Mouse (Mus musculus) myocyte (in vitro differentiated cells): ENCODE results near the gene Cdh20. TPM values are rescaled to one million over a fixed set of nuclear protein-coding genes. Genes with fewer than 3 reads are reported as not detected.

ENCODE experiments used
- H3K27me3 ChIP-seq: one replicate; pipeline ENCODE4 v1.6.1; 2011; ENCODE audit not compliant: control insufficient read depth, insufficient read depth, insufficient read length
- H3K36me3 ChIP-seq: one replicate; pipeline ENCODE4 v1.6.1; 2011; ENCODE audit not compliant: control insufficient read depth, insufficient read depth
- H3K4me2 ChIP-seq: one replicate; pipeline ENCODE4 v1.6.1; 2011; ENCODE audit warnings: low read depth, control low read depth
- H3K4me3 ChIP-seq: one replicate; pipeline ENCODE4 v1.5.1; 2011; ENCODE audit warnings: mild to moderate bottlenecking, control low read depth, moderate library complexity
- H3K79me2 ChIP-seq: one replicate; pipeline ENCODE4 v1.6.1; 2011; ENCODE audit not compliant: control insufficient read depth, insufficient read depth
- H3ac ChIP-seq: one replicate; pipeline ENCODE4 v1.6.1; 2011; ENCODE audit not compliant: control insufficient read depth, insufficient read length
- CEBPB ChIP-seq: IDR thresholded peaks from 2 replicates; pipeline ENCODE4 v1.6.1; 2011; ENCODE audit warnings: mild to moderate bottlenecking, moderate library complexity; ENCODE audit not compliant: poor library complexity, insufficient read depth, severe bottlenecking
- E2F4 ChIP-seq: IDR thresholded peaks from one replicate; pipeline ENCODE4 v1.6.1; 2011; ENCODE audit warnings: mild to moderate bottlenecking, control low read depth, moderate library complexity; ENCODE audit not compliant: insufficient read depth
- MAX ChIP-seq: IDR thresholded peaks from one replicate; pipeline ENCODE4 v1.6.1; 2011; ENCODE audit warnings: low read depth, mild to moderate bottlenecking, control low read depth
- MYOD1 ChIP-seq, 3 experiments: IDR thresholded peaks; one replicate each; pipeline ENCODE4 v1.6.1; 2011; ENCODE audit warnings: control low read depth in 2 of 3, low read depth in 2 of 3, mild to moderate bottlenecking in 2 of 3, moderate library complexity in 1 of 3; ENCODE audit not compliant: insufficient read length in 2 of 3, control insufficient read depth in 1 of 3
- MYOG ChIP-seq, 3 experiments: IDR thresholded peaks; one replicate each; pipeline ENCODE4 v1.6.1; 2011; ENCODE audit warnings: control low read depth in 2 of 3, low read depth in 2 of 3, mild to moderate bottlenecking in 2 of 3; ENCODE audit not compliant: insufficient read length in 2 of 3, control insufficient read depth in 1 of 3, insufficient read depth in 1 of 3
- POLR2A ChIP-seq: IDR thresholded peaks from one replicate; pipeline ENCODE4 v1.6.1; 2011; ENCODE audit warnings: low read depth, mild to moderate bottlenecking, control low read depth, moderate library complexity; ENCODE audit not compliant: insufficient read length
- POLR2AphosphoS2 ChIP-seq: IDR thresholded peaks from one replicate; pipeline ENCODE4 v1.6.1; 2011; ENCODE audit warnings: low read depth, control low read depth; ENCODE audit not compliant: insufficient read length
- REST ChIP-seq: IDR thresholded peaks from one replicate; pipeline ENCODE4 v1.6.1; 2011; ENCODE audit warnings: mild to moderate bottlenecking, control low read depth, moderate library complexity; ENCODE audit not compliant: insufficient read depth, insufficient read length
- SRF ChIP-seq: IDR thresholded peaks from one replicate; pipeline ENCODE4 v1.6.1; 2011; ENCODE audit warnings: low read depth; ENCODE audit not compliant: control insufficient read depth, insufficient read length
- TCF12 ChIP-seq: IDR thresholded peaks from one replicate; pipeline ENCODE4 v1.6.1; 2011; ENCODE audit warnings: mild to moderate bottlenecking, control low read depth; ENCODE audit not compliant: poor library complexity, insufficient read depth, severe bottlenecking
- TCF3 ChIP-seq: IDR thresholded peaks from one replicate; pipeline ENCODE4 v1.6.1; 2011; ENCODE audit warnings: low read depth, control low read depth; ENCODE audit not compliant: insufficient read length
- USF1 ChIP-seq: IDR thresholded peaks from one replicate; pipeline ENCODE4 v1.6.1; 2011; ENCODE audit warnings: low read depth, mild to moderate bottlenecking, control low read depth, moderate library complexity
- polyA plus RNA-seq: library from polyadenylated mRNA; unstranded; fragments of >200 nt; fragmentation: generic; extraction: Trizol; gene quantifications from one replicate; pipeline ENCODE4 v1.2.1, GENCODE M21; 2012; ENCODE audit warnings: missing spikeins

Gene Cdh20
- polyA plus RNA-seq, 1 experiment = 0.01 TPM

DNA sequence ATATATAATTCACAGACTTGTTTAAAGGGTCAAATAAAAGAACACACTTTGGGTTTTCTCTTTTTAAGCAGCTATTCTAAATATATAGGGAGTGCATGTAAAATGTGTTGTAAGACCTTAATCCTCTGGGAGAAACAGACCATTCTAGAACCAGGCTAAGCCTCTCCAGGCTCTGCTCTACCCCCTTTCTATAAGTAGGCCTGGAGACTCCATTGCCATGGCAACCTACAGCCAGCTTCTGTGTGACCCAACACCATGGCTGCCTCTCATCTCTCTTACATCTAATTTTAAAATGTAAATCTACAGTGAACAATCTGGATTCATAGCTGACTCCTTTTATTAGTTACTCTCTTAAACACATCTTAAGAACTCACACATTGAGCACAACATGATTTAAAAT is 133.5 kb downstream of the Cdh20 start:
- no peak for TF ChIP-seq POLR2A
- no peak for TF ChIP-seq POLR2AphosphoS2
- TF ChIP-seq REST = no peak
- TF ChIP-seq MYOG (IDR thresholded peaks at IDR 0.05; ENCODE audit: control insufficient read depth in 1 of 3, insufficient read depth in 1 of 3, insufficient read length in 2 of 3, low read depth in 2 of 3) = no peak
- TF ChIP-seq MYOD1 (IDR thresholded peaks at IDR 0.05; ENCODE audit: control insufficient read depth in 1 of 3, insufficient read length in 2 of 3, low read depth in 2 of 3) = no peak
- TF ChIP-seq CEBPB = no peak
- TF ChIP-seq SRF = no peak
- no peak for TF ChIP-seq USF1
- no peak for TF ChIP-seq MAX
- no peak for TF ChIP-seq TCF12
- no peak for TF ChIP-seq TCF3
- TF ChIP-seq E2F4 = no peak
- Histone ChIP-seq H3K36me3 (no peaks in the 10 kb centered on the region), H3K4me3 (no peak overlapping the region), H3K79me2 (no peaks in the 10 kb centered on the region), H3K4me2 (no peak overlapping the region), H3ac (no peak overlapping the region), H3K27me3 (no peaks in the 10 kb centered on the region)

GRCm38 (mm10) chr1:104903409-104903808 is 135.1 kb downstream of the Cdh20 start:
- TF ChIP-seq POLR2A (no peak), POLR2AphosphoS2 (no peak), MAX (no peak), TCF12 (no peak), MYOD1 (IDR thresholded peaks at IDR 0.05; ENCODE audit: control insufficient read depth in 1 of 3, insufficient read length in 2 of 3, low read depth in 2 of 3) (no peak)
- Histone ChIP-seq H3K4me2 (no peak overlapping the region), H3K4me3 (no peak overlapping the region), H3K79me2 (no peaks in the 10 kb centered on the region), H3K27me3 (no peaks in the 10 kb centered on the region), H3ac (no peak overlapping the region), H3K36me3 (no peaks in the 10 kb centered on the region)

DNA sequence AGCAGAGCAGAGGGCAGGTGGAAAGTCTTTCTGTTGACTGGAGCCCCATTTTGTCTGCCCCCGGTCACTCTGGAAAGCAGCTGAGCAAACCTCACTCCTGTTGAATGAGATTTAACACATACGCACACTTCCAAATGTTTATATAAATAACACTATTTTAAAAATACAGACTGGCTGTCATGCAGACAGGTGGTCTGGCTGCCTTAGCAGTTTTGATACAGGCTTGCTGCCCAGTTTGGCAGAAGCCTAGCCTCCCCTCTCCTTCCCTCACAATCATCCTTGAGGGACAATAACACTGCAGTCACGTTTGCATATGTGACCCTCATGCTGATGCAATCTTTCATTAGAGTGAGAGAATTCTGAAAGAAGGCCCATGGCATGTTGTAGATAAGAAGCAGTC is 144.1 kb downstream of the Cdh20 start:
- Histone ChIP-seq H3K4me3 (no peak overlapping the region), H3K79me2 (no peaks in the 10 kb centered on the region), H3K4me2 (no peak overlapping the region), H3ac (no peak overlapping the region), H3K27me3 (no peaks in the 10 kb centered on the region), H3K36me3 (no peaks in the 10 kb centered on the region)
- TF ChIP-seq TCF12 = no peak
- TF ChIP-seq CEBPB = no peak
- no peak for TF ChIP-seq MYOG (IDR thresholded peaks at IDR 0.05; ENCODE audit: control insufficient read depth in 1 of 3, insufficient read depth in 1 of 3, insufficient read length in 2 of 3, low read depth in 2 of 3)
- no peak for TF ChIP-seq POLR2A
- TF ChIP-seq USF1 = no peak
- TF ChIP-seq TCF3 = no peak
- TF ChIP-seq E2F4 = no peak
- TF ChIP-seq POLR2AphosphoS2 = no peak
- no peak for TF ChIP-seq MAX
- no peak for TF ChIP-seq REST
- TF ChIP-seq MYOD1 (IDR thresholded peaks at IDR 0.05; ENCODE audit: control insufficient read depth in 1 of 3, insufficient read length in 2 of 3, low read depth in 2 of 3) = no peak
- no peak for TF ChIP-seq SRF

DNA sequence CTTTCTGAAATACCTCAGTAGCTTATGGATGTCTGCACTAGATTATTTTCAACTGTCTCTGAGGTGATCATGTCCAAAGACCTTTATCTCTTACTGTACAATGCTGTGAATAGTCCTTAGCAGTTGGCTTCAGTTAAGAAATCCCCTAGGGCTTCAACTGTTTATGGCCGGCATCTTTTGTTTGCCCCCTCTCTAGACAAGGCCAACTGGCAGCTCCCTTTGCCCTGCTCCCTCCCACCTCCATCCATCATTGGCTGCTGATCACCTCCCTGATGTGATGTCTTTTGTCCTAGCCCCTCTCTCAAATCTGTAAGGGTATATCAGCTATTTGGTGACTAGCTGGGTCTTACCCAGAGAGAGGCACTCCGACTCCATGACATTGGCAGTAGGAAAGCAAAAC is 148.2 kb downstream of the Cdh20 start:
- no peaks in the 10 kb centered on the region for H3K79me2 ChIP-seq
- no peaks in the 10 kb centered on the region for H3K27me3 ChIP-seq
- no peaks in the 10 kb centered on the region for H3K36me3 ChIP-seq
- TF ChIP-seq MYOD1 (IDR thresholded peaks at IDR 0.05; ENCODE audit: control insufficient read depth in 1 of 3, insufficient read length in 2 of 3, low read depth in 2 of 3) (no peak), REST (no peak), E2F4 (no peak), MYOG (IDR thresholded peaks at IDR 0.05; ENCODE audit: control insufficient read depth in 1 of 3, insufficient read depth in 1 of 3, insufficient read length in 2 of 3, low read depth in 2 of 3) (no peak), POLR2A (no peak), SRF (no peak), TCF12 (no peak), USF1 (no peak), CEBPB (no peak), POLR2AphosphoS2 (no peak), MAX (no peak), TCF3 (no peak)
- H3ac ChIP-seq = no peak overlapping the region
- no peak overlapping the region for H3K4me3 ChIP-seq
- H3K4me2 ChIP-seq = no peak overlapping the region

DNA sequence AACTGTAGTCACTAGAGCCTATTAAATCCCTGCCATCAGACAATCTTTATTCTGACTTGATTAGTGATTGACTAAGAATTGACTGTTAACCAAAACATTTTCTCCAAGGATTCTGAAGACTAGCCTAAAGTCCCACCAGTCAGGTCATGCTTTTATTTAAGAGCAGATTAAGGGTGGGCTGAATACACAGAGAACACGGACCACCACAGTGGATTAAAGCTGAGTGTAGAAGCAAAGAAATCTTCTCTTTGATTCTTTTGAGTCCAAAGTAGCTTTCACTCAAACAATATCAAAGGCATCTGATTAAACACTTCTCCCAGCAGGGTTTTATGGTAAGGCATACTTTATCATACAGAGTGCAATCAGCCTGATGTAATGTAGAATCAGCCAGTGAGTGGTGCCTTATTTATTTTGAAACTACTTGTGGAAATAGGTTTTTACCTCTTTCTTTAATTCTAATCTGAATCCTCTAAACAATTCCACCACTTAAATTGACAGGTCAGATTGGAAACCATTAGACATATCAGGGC is 149.0 kb downstream of the Cdh20 start:
- no peak overlapping the region for H3K4me3 ChIP-seq
- H3K79me2 ChIP-seq = no peaks in the 10 kb centered on the region
- no peak overlapping the region for H3K4me2 ChIP-seq
- no peak overlapping the region for H3ac ChIP-seq
- no peaks in the 10 kb centered on the region for H3K27me3 ChIP-seq
- TF ChIP-seq TCF12 (no peak), USF1 (no peak), MYOD1 (IDR thresholded peaks at IDR 0.05; ENCODE audit: control insufficient read depth in 1 of 3, insufficient read length in 2 of 3, low read depth in 2 of 3) (no peak), E2F4 (no peak), POLR2AphosphoS2 (no peak), CEBPB (no peak), TCF3 (no peak), POLR2A (no peak), MYOG (IDR thresholded peaks at IDR 0.05; ENCODE audit: control insufficient read depth in 1 of 3, insufficient read depth in 1 of 3, insufficient read length in 2 of 3, low read depth in 2 of 3) (no peak), MAX (no peak), REST (no peak), SRF (no peak)
- H3K36me3 ChIP-seq = no peaks in the 10 kb centered on the region
